Mouse (Mus musculus): ENCODE measurements around the gene Igfbp7.

DNA sequence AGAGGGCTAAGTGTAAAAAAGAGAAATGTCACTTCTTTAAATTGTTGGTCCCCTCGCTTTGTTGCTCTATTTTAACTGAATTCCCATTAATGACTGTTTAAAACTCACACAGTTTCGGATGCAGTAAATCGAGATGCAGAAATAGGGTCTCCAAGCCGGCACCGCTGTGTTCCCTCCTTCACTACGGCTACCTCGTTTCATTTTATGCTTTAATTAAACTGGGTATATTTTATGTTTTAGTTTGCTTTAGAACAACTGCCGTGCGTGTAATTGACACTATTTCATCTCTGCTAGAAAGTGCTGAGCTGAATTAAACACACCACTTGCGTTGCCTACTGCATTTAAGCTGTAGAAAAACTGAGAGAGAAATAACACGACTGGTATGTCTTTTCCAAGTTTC lies 22.6 kb upstream of the Igfbp7 start:
- TF ChIP-seq POLR2A (IDR thresholded peaks at IDR 0.05; ENCODE audit: insufficient read length, low read depth) (no peak), REST (IDR thresholded peaks at IDR 0.05; ENCODE audit: insufficient read depth, insufficient read length) (no peak), SRF (IDR thresholded peaks at IDR 0.05; ENCODE audit: control insufficient read depth, insufficient read length, low read depth) (no peak), USF1 (IDR thresholded peaks at IDR 0.05; ENCODE audit: low read depth) (no peak), MYOG (IDR thresholded peaks at IDR 0.05; ENCODE audit: control insufficient read depth in 1 of 3, insufficient read depth in 1 of 3, insufficient read length in 2 of 3, low read depth in 2 of 3) (no peak)
